Mouse (Mus musculus): ENCODE results near the gene Try10. TPM values are rescaled to one million over a fixed set of nuclear protein-coding genes. Genes with fewer than 3 reads are reported as not detected.
"Not testable (repeated sequence)": the region's sequence is repeated elsewhere in the genome, so short reads cannot be mapped to it uniquely, and the experiment has no call there.

The Try10 gene
- polyA plus RNA-seq (2014; fragmentation: Nextera tagmentation; extraction: Ambion mirVana): not detected in 2 replicates

GRCm38 (mm10) chr6:41353932-41354331 lies at the start of gene Try10:
TSS of gene Try10 (plus strand) at chr6:41354105.
- 72% methylated on average over 2 of the region's 2 CpGs for WGBS
- H3K27me3 ChIP-seq (ENCODE audit: control insufficient read depth, insufficient read depth, low read length): no peaks in the 10 kb centered on the region
- H3K36me3 ChIP-seq (ENCODE audit: control insufficient read depth, insufficient read depth, low read length): no peaks in the 10 kb centered on the region

GRCm38 (mm10) chr6:41316741-41317140 lies 37.2 kb upstream of the Try10 start, which contains the start of gene Try5:
TSS of gene Try5 (minus strand) at chr6:41316841.
- DNase-seq (ENCODE audit: low spot score); H3K27ac ChIP-seq (ENCODE audit: low read depth, low read length); H3K4me3 ChIP-seq (ENCODE audit: low read depth, low read length); H3K36me3 ChIP-seq (ENCODE audit: control insufficient read depth, insufficient read depth, low read length); H3K27me3 ChIP-seq (ENCODE audit: control insufficient read depth, insufficient read depth, low read length); H3K9me3 ChIP-seq (ENCODE audit: control insufficient read depth, low read length); H3K4me2 ChIP-seq (replicated peaks; ENCODE audit: low read depth, low read length); H3K9ac ChIP-seq (ENCODE audit: low read depth, low read length); ATAC-seq (ENCODE audit: low FRiP score); H3K4me1 ChIP-seq (replicated peaks; ENCODE audit: control insufficient read depth, insufficient read depth, low read length): not testable (repeated sequence)
- WGBS: 85% methylated on average over 3 of the region's 3 CpGs

More at GRCm38 (mm10) chr6:41353932-41354331, at the start of gene Try10:
- no peak for DNase-seq (ENCODE audit: low spot score)
- no peak for ATAC-seq (ENCODE audit: low FRiP score)
- Histone ChIP-seq H3K9ac (ENCODE audit: low read depth, low read length) (no peak within 1 kb of the TSS), H3K4me2 (replicated peaks; ENCODE audit: low read depth, low read length) (no peak within 1 kb of the TSS), H3K4me1 (replicated peaks; ENCODE audit: control insufficient read depth, insufficient read depth, low read length) (no peaks in the 10 kb centered on the region), H3K9me3 (ENCODE audit: control insufficient read depth, low read length) (no peaks in the 10 kb centered on the region), H3K4me3 (ENCODE audit: low read depth, low read length) (no peak within 1 kb of the TSS), H3K27ac (ENCODE audit: low read depth, low read length) (no peak within 1 kb of the TSS)

GRCm38 (mm10) chr6:41373772-41374171 lies 19.9 kb downstream of the Try10 start:
- not testable (repeated sequence) for H3K27ac ChIP-seq (ENCODE audit: low read depth, low read length); H3K4me3 ChIP-seq (ENCODE audit: low read depth, low read length); H3K4me1 ChIP-seq (replicated peaks; ENCODE audit: control insufficient read depth, insufficient read depth, low read length); H3K9ac ChIP-seq (ENCODE audit: low read depth, low read length); H3K9me3 ChIP-seq (ENCODE audit: control insufficient read depth, low read length); H3K36me3 ChIP-seq (ENCODE audit: control insufficient read depth, insufficient read depth, low read length); DNase-seq (ENCODE audit: low spot score); H3K4me2 ChIP-seq (replicated peaks; ENCODE audit: low read depth, low read length); H3K27me3 ChIP-seq (ENCODE audit: control insufficient read depth, insufficient read depth, low read length); ATAC-seq (ENCODE audit: low FRiP score)
- 100% methylated on average over 1 of the region's 2 CpGs for WGBS

- not testable (repeated sequence) for H3K9me3 ChIP-seq (ENCODE audit: control insufficient read depth, low read length); H3K36me3 ChIP-seq (ENCODE audit: control insufficient read depth, insufficient read depth, low read length); H3K4me1 ChIP-seq (replicated peaks; ENCODE audit: control insufficient read depth, insufficient read depth, low read length); DNase-seq (ENCODE audit: low spot score); H3K4me3 ChIP-seq (ENCODE audit: low read depth, low read length); H3K4me2 ChIP-seq (replicated peaks; ENCODE audit: low read depth, low read length); ATAC-seq (ENCODE audit: low FRiP score); H3K27me3 ChIP-seq (ENCODE audit: control insufficient read depth, insufficient read depth, low read length); H3K27ac ChIP-seq (ENCODE audit: low read depth, low read length); H3K9ac ChIP-seq (ENCODE audit: low read depth, low read length)
These were observed 23.7 kb downstream of the Try10 start, which contains the start of gene Prss3 for GRCm38 (mm10) chr6:41377578-41377977. TSS of gene Prss3 (minus strand) at chr6:41377678.

GRCm38 (mm10) chr6:41386781-41387180 lies 32.9 kb downstream of the Try10 start:
- Histone ChIP-seq H3K9me3 (ENCODE audit: control insufficient read depth, low read length) (no peaks in the 10 kb centered on the region), H3K36me3 (ENCODE audit: control insufficient read depth, insufficient read depth, low read length) (no peaks in the 10 kb centered on the region), H3K27me3 (ENCODE audit: control insufficient read depth, insufficient read depth, low read length) (no peaks in the 10 kb centered on the region), H3K4me2 (replicated peaks; ENCODE audit: low read depth, low read length) (no peak overlapping the region), H3K27ac (ENCODE audit: low read depth, low read length) (no peak overlapping the region), H3K9ac (ENCODE audit: low read depth, low read length) (no peak overlapping the region), H3K4me1 (replicated peaks; ENCODE audit: control insufficient read depth, insufficient read depth, low read length) (no peaks in the 10 kb centered on the region), H3K4me3 (ENCODE audit: low read depth, low read length) (no peak overlapping the region)
- 80% methylated on average over 2 of the region's 2 CpGs for WGBS
- ATAC-seq (ENCODE audit: low FRiP score): no peak
- no peak for DNase-seq (ENCODE audit: low spot score)

- WGBS: 79% methylated on average over 1 of the region's 1 CpGs
- H3K9ac ChIP-seq (ENCODE audit: low read depth, low read length); DNase-seq (ENCODE audit: low spot score); H3K27ac ChIP-seq (ENCODE audit: low read depth, low read length); H3K36me3 ChIP-seq (ENCODE audit: control insufficient read depth, insufficient read depth, low read length); H3K4me3 ChIP-seq (ENCODE audit: low read depth, low read length); H3K9me3 ChIP-seq (ENCODE audit: control insufficient read depth, low read length); ATAC-seq (ENCODE audit: low FRiP score); H3K27me3 ChIP-seq (ENCODE audit: control insufficient read depth, insufficient read depth, low read length); H3K4me2 ChIP-seq (replicated peaks; ENCODE audit: low read depth, low read length); H3K4me1 ChIP-seq (replicated peaks; ENCODE audit: control insufficient read depth, insufficient read depth, low read length): not testable (repeated sequence)
These were observed 37.7 kb downstream of the Try10 start for GRCm38 (mm10) chr6:41391640-41392039.

- not testable (repeated sequence) for DNase-seq (ENCODE audit: low spot score); H3K27me3 ChIP-seq (ENCODE audit: control insufficient read depth, insufficient read depth, low read length); H3K4me2 ChIP-seq (replicated peaks; ENCODE audit: low read depth, low read length)
These were observed 38.2 kb downstream of the Try10 start, which contains the start of gene Gm5771 for GRCm38 (mm10) chr6:41392056-41392455. TSS of gene Gm5771 (plus strand) at chr6:41392356.

More at GRCm38 (mm10) chr6:41392056-41392455, 38.2 kb downstream of the Try10 start, which contains the start of gene Gm5771:
- not testable (repeated sequence) for H3K27ac ChIP-seq (ENCODE audit: low read depth, low read length); H3K4me1 ChIP-seq (replicated peaks; ENCODE audit: control insufficient read depth, insufficient read depth, low read length); ATAC-seq (ENCODE audit: low FRiP score); H3K4me3 ChIP-seq (ENCODE audit: low read depth, low read length); H3K9ac ChIP-seq (ENCODE audit: low read depth, low read length); H3K9me3 ChIP-seq (ENCODE audit: control insufficient read depth, low read length); H3K36me3 ChIP-seq (ENCODE audit: control insufficient read depth, insufficient read depth, low read length)

Other genes with a start within 250 kb of the Try10 start
- not detected in 2 replicates for gene Try4, start 51.8 kb upstream of the Try10 start, polyA plus RNA-seq (2014; fragmentation: Nextera tagmentation; extraction: Ambion mirVana)
- gene Try5, start 37.3 kb upstream of the Try10 start, polyA plus RNA-seq (2014; fragmentation: Nextera tagmentation; extraction: Ambion mirVana): not detected in 2 replicates
- gene Prss3, start 23.6 kb downstream of the Try10 start, polyA plus RNA-seq (2014; fragmentation: Nextera tagmentation; extraction: Ambion mirVana): 0.26 and 0.32 TPM in 2 replicates
- not detected in 2 replicates for gene Gm5771, start 38.3 kb downstream of the Try10 start, polyA plus RNA-seq (2014; fragmentation: Nextera tagmentation; extraction: Ambion mirVana)
- gene Gm10334, start 92.0 kb downstream of the Try10 start, polyA plus RNA-seq (2014; fragmentation: Nextera tagmentation; extraction: Ambion mirVana): 0.22 and 0.69 TPM in 2 replicates
- gene Prss1, start 104.8 kb downstream of the Try10 start, polyA plus RNA-seq (2014; fragmentation: Nextera tagmentation; extraction: Ambion mirVana): not detected in 2 replicates
- gene Prss2, start 167.7 kb downstream of the Try10 start, polyA plus RNA-seq (2014; fragmentation: Nextera tagmentation; extraction: Ambion mirVana): not detected in 2 replicates

All from hindbrain, embryonic 11.5 days (tissue).